Mouse (Mus musculus) left cerebral cortex, adult 8-10 months (tissue): ENCODE results near the gene Ttc8. TPM values are rescaled to one million over a fixed set of nuclear protein-coding genes. Genes with fewer than 3 reads are reported as not detected.
A peak's percentile ranks its signal among the peaks of the same experiment; 100 is the strongest.
"Not testable (repeated sequence)": the region's sequence is repeated elsewhere in the genome, so short reads cannot be mapped to it uniquely, and the experiment has no call there.

ENCODE experiments used
- DNase-seq, 2 experiments: peaks; one replicate each; pipeline ENCODE4 v3.0.0; 2022; ENCODE audit warnings: low spot score in 2 of 2
- total RNA-seq, 4 experiments: library from RNA; stranded (reverse); gene quantifications; 2 replicates each; pipeline ENCODE4 v1.2.4; 2022

The Ttc8 gene
- 10 to 100 TPM; 36.2 to 50.8 (median 38.4) TPM for total RNA-seq

DNA sequence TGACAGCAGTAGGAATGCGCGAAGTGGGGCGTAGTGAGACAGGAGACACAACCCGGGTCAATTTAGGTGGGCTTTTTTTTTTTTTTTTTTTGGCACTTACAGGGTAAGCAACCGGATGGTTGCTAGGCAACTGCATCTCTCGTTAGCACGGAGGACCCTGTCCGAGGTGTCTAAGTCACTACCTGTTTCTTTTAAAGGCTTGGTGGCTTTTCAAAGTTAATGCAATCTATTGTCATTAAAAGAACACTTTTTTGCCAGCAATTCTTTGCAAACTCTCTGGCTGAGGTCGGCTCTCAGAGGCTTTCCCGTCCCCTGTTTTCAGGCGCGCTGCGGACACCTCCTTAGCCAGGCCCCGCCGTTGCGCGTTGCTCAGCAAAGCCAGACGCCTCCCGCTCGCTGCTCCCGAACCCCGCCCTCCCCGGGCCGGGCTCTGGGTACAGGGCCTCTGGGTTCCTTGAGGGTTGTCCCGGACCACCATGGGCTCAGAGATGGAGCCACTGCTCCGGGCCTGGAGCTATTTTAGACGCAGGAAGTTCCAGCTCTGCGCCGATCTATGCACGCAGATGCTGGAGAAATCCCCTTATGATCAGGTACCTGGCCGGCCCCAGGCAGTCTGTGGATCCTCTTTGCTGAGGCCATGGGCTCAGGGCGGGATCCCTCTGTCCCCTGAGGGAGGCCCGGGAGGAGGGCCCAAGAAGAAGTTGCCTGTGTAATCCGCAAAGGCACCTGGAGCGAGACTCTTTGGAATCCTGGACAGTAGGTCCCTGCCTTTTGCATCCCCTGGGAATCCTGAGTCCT is at the start of gene Ttc8:
TSS of gene Ttc8 (plus strand) at position 381 of the 798 bp plus-strand sequence.
- DNase-seq = peak; percentile 85 to 89

DNA sequence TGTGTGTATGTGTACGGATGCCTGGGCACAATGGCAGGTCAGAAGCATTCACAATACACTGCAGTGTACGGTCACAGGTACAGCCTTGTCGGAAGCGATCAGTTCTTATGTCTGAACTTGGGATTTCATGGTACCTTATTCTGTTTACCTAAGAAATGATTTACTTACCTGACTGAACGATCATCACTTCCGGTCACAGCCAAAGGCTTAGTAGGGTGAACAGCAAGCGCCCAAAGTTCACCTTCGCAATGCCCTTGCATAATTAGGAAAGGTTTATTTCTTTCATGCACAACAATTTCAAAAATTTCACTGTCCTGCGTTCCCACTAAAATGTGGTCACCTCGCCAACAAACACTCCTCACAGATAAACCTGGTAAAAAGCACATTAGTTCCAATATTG is 47.5 kb upstream of the Ttc8 start:
- DNase-seq = no peak

DNA sequence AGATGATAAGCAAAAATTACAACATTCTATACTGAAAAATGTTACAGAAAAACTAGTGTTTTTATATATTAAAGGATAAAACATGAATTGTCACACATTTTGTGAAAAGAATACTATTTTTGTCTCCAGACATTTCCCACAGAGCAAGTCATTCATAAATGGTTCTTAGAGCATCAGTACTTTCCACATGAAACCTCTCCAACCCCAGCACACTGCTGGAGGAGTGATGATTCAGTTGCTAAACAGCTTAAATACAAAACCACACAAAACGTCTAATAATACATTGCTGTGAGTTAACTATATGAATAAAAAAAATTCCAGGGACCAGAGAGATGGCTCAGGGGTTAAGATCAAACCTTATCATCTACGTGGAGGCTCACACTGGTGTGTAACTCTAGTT is 45.2 kb upstream of the Ttc8 start:
- DNase-seq = no peak

DNA sequence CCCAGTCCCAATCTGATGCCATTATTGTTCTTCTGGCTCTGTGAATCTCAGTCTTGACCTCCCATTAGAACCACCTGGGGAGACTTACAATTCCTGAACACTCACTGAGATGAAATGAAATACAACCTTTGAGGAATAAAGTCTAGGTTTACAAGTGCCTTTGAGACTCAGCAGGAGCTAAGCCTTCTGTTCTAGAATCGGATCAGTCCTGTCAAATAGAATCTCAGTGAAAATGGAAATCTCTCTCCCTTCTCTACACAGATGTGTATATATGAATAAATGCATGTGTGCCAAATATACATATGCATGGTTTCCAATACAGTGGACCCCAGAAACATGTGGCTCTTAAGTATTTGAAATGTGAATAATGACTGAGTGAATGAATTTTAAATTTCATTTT is 41.7 kb upstream of the Ttc8 start:
- DNase-seq = no peak

DNA sequence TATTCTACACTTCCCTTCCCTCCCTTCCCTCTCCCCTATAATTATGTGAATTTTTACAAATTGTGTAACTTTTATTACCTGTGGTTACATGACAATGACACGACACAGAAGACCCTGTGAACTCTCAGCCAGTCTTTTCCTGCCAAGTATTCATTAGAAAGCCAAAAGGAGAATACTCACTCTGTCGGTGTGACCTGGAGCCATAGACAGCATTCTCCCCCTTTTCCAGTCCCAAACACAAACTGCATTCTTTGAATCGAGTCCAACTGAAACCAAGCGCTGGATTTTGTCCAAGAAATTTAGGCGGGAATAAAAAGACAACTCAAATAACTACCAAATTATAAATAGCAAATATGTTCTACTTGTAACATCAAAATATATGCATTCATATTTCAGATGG is 38.6 kb upstream of the Ttc8 start:
- no peak for DNase-seq

DNA sequence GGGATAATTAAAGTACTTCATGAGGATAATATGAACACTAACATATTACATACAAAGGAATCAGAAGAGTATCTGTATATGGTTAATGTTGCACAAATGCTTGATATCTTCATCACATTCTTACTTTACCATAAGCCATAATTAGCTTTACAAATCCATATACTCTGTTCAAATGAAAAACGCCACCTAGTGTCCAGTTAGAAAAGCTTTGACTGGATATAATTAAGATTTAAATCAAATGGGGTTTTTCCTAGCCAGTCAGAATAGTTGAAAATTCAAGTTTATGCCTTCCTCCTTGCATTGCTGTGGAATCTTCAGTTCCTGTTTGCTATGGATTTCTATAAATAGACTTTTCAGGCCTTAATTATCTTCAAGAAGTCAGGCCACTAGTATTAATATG is 35.9 kb upstream of the Ttc8 start:
- no peak for DNase-seq

DNA sequence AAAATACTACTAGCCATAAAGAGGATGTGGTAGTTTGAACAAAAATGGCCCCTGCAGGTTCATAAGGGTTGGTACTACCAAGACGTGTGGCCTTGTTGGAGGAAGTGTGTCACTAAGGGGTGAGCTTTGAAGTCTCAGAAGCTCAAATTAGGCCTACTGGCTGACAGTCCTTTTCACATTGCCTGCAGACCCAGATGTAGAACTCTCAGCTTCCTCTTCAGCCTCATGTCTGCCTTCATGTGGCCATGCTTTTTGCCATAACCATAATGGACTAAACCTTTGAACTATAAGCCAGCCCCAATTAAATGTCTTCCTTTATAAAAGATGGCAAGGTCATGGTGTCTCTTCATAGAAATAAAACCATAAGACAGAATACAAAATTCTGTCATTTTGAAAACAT is 23.6 kb upstream of the Ttc8 start:
- DNase-seq = no peak

DNA sequence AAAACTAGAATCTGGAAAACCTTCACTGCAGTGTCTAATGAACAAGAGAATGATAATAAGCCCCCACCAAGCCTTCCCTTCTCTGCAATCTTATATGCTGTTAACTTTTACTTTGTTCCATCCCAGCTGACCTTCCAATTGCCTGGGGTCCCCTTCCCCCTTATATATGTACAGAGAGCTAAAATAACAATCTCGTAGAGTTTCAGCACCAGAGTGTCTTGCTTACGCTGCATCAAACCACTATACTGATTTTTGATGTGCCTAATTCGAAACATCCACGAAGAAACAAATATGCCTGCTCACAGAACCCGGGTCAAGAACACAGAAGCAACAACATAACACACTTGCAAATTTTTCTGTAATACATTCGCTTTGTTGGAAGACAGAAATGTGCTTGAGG is 20.7 kb upstream of the Ttc8 start:
- no peak for DNase-seq

DNA sequence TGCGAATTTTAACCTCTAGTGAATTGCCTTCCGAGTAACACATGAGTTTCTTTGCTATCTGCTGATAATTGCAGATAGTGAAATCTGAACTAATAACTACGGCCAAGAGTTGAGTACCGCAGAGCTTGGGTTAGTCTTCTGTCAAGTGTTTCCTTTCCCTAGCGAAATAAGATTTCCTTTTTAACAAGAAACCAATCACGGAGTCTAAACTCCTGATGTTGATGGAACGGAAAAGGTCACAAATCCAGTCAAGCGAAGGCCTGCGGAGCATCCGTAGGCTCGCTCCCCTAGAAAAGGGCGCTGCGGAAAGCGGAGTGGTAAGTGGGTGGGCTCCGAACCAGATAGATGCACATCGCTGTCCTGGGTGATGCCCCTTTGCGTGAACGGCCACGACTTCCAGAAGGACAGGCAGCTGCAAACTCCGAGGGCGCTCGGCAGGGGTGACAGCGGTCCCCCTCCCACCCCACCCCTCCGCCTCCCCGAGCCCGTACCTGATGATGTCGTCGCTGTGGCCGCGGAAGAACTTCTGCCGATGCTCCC is 20.0 kb upstream of the Ttc8 start:
- no peak for DNase-seq

DNA sequence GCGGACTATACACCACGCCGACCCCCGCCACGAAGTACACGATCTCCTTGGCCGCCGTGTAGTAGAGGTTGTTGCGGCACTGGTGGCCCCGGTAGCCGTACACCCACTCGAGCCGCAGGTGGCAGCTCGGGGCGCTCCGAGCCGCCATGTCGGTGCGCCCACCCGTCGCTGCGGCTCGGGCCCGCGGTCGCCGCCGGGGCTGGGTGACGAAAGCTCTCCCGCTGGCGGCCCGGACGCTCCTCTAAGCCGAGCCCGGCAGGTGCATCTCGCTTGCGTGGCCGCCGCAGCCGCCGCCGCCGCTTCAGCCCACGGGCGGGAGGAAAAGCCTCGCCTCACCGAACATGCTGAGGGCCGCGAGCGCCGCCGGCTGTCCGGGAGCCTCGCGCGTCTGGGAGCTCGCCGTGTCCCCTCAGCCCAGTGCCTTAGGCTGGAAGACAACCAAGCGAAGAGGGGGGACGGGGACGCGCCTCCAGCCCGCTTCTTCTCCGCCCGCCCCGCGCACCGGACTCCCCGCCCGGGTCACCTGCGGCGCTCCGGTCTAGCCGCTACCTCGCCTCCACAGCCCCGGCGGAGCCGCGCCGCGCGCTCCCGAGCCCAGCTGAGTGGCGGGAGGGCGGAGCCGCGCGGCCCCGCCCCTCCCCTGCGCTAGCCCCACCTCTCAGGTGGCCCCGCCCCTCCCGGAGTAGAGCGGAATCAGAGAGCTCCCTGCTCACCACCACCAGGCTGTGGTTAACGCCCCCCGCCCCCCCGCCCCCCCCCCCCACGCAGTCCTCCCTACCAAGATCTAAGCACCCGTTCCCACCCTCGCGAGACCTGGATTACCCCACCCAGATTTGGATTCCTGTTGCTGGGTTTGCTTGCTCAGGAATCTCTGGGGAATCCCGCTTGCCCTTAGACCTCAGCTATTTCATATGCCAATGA is 19.2 kb upstream of the Ttc8 start, which contains the start of gene Eml5:
TSS of gene Eml5 (minus strand) at position 604 of the 921 bp plus-strand sequence.
- peak; percentile 63 to 67 for DNase-seq

DNA sequence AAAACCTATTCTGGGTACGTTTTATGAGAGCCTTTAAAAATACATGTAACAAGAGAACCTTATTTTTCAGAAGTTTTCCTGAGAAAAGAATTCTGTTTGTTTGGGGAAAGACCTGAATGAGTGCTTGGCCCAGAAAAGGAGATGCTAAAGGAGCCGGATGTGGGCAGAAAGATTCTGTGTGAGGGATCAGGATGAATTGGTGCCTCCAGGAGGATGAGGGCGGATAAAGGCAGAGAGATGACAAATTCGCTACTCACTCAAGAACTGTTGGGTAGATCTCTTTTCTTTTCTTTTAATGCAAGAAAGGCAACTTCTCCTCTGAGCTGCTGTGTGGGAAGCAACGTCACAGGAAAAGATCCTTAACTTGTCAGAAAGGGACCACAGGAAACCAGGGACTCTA is 14.9 kb upstream of the Ttc8 start:
- no peak for DNase-seq

DNA sequence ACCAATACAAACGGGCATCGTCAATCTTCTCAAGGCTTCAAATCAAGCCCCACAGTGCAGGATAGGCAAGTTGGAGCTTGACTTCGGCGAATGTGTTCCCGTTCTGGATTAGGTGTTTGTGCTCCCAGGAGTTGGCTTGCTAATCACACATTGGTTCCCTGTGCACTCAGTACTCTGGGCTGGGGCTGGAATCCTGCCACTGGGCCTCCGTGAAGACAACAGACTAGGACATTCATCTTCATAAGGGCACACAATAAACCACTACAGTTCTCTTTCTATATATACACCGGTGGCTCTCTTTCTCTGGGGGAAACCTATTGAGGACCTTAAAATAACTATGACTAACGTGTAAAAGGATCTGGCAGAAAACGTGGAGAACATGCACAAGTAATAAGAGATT is 10.3 kb upstream of the Ttc8 start:
- no peak for DNase-seq

DNA sequence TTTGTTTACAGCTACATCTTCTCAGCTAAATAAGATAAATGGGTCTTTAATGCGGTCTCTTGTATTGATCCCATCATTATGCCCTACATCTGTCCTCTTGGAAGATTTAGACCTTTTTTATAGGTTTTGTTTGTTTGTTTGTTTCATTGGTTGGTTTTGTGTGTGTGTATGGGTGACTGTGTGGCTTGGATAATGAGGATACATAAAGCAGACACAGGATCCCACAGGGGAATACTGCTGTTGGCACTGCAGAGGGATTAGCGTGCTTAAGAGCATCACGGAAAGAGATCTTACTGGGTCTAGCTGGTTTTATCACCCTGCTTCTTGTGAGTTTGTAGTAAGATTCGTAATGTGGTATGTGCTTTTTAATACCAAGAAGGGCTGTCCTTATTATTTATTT is 10.8 kb downstream of the Ttc8 start:
- no peak for DNase-seq

DNA sequence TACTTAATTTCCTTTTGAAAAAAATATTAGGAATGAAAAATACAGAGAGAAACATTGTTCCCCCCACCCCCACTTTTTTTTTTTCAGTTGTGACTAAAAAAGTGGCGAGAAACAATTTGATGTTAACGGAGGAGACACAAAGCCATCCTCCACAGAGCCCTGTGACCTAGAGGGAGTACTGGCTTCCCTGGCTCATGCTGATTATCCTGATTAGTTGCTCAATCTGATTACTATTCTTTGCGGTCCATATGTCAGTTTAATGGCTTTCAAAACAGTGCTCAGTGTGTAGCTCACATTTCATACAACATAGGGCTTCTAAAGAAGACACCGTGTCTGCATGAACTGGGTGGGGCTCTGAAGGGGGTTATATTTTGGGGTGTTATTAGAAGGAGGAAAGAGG is 12.1 kb downstream of the Ttc8 start:
- DNase-seq = no peak

DNA sequence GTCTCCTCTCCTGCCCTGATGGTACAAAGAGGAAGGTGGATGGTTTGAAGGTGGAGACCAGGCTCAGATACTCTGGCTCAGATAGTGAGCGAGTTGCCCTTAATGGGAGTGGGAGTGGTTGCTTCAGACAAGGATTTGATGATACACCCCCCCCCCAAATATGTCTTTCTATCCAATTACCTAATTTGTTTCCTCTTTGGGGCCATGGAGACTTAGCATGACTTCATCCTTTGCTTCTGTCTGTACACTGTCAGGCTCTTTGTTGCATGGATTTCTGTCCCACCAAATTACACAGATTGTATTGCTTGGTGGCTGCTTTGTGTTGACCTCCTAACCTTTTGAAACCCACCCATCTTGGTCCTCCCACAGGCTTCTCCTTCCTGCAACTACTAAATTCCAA is 12.5 kb downstream of the Ttc8 start:
- no peak for DNase-seq

DNA sequence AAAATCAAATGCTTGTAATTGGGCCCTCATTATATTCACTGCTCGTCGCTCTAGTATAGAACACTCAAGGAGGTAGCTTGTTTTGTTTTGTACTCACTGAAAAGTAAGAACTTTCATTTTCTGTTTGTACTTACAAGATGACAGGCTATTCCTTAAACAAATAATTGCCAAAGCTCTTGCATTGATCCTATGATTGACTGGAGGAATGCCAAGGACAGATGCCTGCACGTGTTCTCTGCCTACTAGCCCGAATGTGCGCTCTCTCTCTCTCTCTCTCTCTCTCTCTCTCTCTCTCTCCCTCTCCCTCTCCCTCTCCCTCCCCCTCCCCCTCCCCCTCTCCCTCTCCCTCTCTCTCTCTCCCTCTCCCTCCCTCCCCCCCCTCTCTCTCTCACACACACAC is 30.9 kb downstream of the Ttc8 start:
- DNase-seq = not testable (repeated sequence)

DNA sequence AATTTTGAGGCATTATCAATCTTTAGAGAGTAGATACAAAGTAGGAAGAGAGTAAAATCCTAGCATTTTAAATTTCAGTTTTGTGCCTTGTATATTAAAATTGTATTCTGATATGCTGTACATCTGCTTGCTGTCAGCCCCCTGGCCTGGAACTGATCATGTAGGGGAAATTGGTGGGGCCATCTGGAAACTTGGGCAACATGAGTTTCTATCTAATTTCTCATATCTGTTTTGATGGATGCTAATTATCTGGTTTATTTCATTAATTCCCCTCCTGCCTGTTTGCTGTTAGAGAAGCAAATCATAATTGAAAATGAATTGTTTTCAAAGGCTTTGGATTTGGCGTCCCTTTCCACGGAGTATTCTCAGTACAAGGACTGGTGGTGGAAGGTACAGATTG is 36.6 kb downstream of the Ttc8 start:
- DNase-seq = no peak

DNA sequence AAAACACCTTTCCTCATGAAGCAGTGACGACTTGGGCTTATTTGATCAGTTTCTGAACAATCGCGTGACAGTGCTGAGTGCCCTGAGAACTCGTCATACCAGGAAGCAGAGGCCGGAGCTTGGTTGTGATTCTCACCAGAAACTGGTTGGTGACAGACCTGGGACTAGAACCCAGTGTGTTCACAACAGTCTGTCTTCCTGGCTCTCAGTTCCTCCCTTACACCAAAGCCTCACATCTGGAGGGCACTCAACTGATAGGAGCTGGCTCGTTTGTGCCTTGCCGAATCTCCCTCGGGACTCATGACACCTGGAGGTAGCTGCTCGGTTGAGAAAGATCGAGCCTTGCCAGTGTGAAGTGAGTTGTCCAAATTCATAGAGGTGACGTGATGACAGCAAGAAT is 37.1 kb downstream of the Ttc8 start:
- no peak for DNase-seq

DNA sequence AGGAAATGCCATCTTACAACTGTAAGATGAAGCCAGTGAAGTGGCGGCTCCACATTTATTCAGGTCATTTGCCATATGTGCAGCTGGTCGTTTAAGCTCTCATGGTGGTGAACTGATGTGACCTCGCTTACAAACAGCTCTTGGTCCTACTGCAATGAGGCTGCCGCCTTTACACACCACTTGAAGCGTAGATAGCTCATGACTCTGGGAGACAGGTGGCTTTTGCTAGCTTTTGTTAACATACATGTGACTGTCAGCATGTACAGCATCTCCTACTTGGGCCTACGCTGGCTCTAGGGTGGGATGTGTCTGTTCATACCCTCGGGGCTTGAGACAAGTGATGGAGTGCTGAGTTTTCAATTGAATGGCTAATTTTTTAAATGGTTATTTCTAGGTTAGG is 40.6 kb downstream of the Ttc8 start:
- no peak for DNase-seq

DNA sequence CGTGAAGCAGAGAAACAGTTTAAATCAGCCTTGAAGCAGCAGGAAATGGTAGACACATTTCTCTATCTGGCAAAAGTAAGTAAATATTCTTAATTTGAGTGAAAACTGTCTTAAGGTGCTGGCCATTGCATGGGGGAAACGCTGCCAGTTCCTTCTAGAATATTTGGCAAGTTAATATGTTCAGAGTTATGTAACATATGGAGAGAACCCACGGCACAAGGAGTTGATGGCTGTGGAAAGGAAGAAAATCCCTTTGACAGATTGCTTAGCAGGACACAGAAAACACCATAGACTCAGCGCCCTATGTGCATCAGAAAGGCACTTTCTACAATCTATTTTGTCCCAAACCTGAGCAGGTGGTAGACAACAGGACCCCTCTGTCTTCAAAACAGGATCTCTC is 41.0 kb downstream of the Ttc8 start:
- DNase-seq = no peak

DNA sequence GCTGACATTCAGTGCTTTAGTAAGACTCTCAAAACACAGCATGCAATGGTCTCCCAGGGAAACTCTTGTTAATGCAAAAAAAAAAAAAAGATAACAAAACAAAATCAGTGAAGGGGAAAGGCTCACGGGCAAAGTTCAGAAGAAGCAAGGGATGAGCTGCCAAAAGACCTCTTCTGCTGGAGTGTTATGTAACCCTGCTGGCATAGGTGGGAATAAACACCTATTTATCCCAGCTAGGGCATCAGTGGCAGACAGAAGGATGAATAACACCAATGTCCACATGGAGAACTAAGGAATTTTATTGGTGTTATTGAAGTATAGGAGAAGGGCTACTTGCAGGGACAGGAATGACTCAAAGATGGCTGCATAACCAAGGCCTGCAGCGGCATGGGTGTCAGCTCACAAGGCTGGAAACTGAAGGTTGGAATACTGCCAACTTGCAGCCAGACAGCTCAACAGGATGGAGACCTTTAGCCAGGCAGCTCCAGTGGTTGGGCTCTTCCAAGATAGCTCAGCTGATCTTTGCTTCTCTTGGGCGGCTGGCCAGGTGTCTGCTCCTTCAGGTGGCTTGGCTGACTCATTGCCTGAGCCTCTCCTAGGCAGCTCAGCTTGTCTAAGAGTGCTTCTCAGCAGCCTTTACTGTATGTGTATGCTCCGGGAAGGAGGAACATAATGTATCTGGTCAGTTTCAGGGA is 45.2 kb downstream of the Ttc8 start:
- no peak for DNase-seq

DNA sequence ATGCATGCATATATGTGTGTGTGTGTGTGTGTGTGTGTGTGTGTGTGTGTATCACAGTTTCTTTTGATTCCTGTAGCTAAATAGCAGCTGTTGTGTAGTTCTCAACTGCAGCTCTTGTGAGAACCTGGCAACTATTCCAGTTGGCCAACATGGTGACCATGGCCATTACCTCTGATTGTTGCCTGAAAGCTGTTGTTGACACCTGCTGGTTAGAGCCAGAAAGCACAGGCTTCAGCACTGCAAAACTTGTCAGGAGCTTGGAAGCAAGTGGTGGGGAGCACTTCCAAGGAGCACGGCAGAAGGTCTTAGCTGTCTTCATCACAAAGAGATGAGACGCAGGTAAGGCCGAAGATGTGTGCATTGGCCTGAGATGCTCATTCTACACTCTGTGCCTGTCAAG is 51.9 kb downstream of the Ttc8 start:
- no peak for DNase-seq
